Mouse (Mus musculus) spleen, postnatal 4 days (tissue): ENCODE data around the gene Gapdhs.
A peak's percentile ranks its signal among the peaks of the same experiment; 100 is the strongest.
"Not testable (repeated sequence)": the region's sequence is repeated elsewhere in the genome, so short reads cannot be mapped to it uniquely, and the experiment has no call there.

Source experiments
- DNase-seq, 2 experiments: peaks; one replicate each; pipeline ENCODE4 v3.0.0; 2022; ENCODE audit warnings: low spot score in 2 of 2

Gene Gapdhs

GRCm38 (mm10) chr7:30743617-30744016 lies at the start of gene Gapdhs:
Gene Gapdhs, minus strand, starts transcription at chr7:30743681.
- not testable (repeated sequence) for DNase-seq

DNA sequence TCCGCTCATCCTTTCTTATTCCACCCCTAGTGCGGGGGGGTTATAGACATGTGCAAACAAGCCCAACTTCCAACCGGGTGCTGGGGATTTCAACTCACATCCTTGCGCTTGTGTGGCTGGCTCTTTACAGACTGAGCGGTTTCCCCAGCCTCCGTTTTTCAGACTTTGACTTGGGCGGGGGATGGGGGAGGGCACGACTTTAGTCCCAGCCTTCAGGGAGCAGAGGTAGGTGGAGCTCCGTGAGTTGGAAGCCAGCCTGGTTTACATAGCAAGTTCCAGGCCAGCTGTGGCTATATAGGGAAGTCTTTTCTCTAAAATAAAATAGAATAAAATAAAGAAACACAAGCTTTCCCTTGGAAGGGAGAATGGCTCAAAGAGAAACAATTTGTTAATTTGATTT lies 48.4 kb upstream of the Gapdhs start:
- DNase-seq, result no peak

DNA sequence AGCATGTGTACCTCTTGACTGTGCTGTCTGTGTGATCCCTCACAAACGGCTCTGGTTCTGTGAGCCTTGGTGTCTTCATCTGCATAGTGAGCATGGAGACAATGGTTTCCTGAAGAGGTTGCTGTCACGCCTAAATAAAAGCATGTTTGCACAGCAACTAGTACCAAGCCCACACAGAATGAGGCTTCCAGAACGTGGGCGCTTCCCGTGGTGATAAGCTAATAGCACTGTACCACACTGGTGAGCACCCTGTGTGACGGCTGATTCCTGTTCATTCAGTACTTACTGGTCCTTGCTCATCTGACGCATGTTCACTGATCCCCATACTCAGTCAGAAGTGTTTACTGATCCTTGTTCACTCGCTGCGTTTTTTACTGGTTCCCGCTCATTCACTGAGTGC lies 46.7 kb upstream of the Gapdhs start:
- no peak for DNase-seq

- no peak for DNase-seq
These were observed 44.0 kb upstream of the Gapdhs start, which contains the start of gene Krtdap for GRCm38 (mm10) chr7:30787377-30788022. Gene Krtdap, plus strand, starts transcription at chr7:30787896.

- DNase-seq, result no peak
These were observed 42.5 kb upstream of the Gapdhs start for GRCm38 (mm10) chr7:30785721-30786546.

DNA sequence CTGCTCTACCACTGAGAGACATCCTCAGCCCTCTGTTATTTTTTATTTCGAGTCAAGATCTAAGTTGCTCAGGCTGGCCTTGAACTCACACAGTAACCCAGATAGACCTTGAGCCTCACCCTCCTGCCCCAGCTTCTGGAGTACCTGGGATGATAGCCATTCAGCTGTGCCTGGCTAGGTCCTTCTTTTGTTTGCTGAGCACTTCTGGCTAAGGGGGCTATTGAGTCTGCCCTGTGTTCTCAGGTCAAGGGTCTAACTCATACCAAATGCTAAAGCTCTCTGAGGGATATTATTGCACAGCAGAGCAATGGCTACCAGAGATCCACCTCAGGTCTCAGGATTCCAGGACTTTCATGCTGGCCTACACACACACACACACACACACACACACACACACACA lies 41.7 kb upstream of the Gapdhs start:
- DNase-seq, result no peak

- no peak for DNase-seq
These were observed 39.2 kb upstream of the Gapdhs start for GRCm38 (mm10) chr7:30782658-30783057.

GRCm38 (mm10) chr7:30781792-30782191 lies 38.3 kb upstream of the Gapdhs start:
- DNase-seq, result no peak

DNA sequence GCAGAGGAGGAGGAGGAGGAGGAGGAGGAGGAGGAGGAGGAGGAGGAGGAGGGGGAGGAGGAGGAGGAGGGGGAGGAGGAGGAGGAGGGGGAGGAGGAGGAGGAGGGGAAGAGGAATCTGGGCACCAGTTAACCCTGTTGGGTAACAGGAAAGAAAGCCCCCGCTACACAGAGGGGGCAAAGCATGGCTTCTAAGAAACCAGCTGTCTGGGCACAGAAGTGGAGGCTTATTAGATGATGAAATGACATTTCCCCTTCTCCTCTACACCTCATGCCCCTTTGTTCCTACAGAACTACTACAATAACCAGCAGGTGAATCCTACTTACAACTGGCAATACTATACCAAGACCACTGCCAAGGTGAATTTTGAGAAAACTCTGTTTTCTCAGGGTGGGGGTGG lies 34.4 kb upstream of the Gapdhs start:
- no peak for DNase-seq

DNA sequence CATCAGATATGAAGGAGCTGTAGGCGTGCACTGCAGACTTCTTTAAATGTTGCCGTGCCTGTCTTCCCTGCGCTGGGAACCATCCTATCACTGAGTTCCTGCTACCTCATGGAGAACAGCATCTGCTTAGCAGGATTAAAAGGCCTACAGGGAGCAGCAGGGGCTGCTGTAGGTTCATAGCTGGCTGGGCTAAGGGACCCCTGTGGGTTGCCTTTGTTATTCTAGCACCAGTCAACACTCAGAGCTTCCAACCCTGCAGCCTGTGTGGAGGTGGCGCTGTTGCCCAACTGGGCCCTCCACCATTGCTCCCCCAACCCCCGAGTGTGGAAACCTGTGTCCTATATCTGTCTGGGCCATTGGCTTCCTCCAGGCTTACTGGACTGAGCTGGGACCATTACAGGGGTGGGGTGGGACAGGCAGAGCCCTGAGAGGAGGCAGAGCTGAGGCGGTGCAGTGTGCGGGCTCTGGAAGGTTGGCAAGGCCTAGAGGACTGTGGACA lies 33.6 kb upstream of the Gapdhs start:
- no peak for DNase-seq

GRCm38 (mm10) chr7:30776104-30776503 lies 32.6 kb upstream of the Gapdhs start:
- no peak for DNase-seq

GRCm38 (mm10) chr7:30769236-30769635 lies 25.8 kb upstream of the Gapdhs start:
- DNase-seq, result no peak

DNA sequence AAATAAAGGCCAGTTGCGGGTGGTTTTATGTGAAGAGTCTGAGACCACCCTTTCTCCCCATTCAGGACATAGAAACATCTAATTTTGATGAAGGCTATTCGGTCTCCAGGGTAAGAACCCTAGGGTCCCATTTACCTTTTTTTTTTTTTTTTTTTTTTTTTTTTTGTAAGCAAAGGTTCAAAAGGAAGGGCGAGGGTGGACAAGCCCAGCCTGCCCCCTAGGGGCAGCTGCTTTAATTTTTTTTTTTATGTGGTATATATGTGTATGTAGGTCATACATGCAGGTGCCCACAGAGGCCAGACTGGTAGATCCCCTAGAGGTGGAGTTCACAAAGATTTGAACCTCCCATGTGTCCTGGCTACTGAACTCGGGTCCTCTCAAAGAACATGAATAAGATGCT lies 22.9 kb upstream of the Gapdhs start:
- DNase-seq, result no peak

- DNase-seq, result no peak
These were observed 21.7 kb upstream of the Gapdhs start for GRCm38 (mm10) chr7:30765173-30765572.

- no peak for DNase-seq
These were observed 20.0 kb upstream of the Gapdhs start, which contains the start of gene Dmkn for GRCm38 (mm10) chr7:30763456-30763855. Gene Dmkn, plus strand, starts transcription at chr7:30763756.

- DNase-seq, result no peak
These were observed 18.4 kb upstream of the Gapdhs start for GRCm38 (mm10) chr7:30761769-30762352.

- peak in 1 of 2 experiments; percentile 19 for DNase-seq
These were observed 15.4 kb upstream of the Gapdhs start for GRCm38 (mm10) chr7:30758853-30759252.

GRCm38 (mm10) chr7:30757001-30757400 lies 13.5 kb upstream of the Gapdhs start:
- no peak for DNase-seq

DNA sequence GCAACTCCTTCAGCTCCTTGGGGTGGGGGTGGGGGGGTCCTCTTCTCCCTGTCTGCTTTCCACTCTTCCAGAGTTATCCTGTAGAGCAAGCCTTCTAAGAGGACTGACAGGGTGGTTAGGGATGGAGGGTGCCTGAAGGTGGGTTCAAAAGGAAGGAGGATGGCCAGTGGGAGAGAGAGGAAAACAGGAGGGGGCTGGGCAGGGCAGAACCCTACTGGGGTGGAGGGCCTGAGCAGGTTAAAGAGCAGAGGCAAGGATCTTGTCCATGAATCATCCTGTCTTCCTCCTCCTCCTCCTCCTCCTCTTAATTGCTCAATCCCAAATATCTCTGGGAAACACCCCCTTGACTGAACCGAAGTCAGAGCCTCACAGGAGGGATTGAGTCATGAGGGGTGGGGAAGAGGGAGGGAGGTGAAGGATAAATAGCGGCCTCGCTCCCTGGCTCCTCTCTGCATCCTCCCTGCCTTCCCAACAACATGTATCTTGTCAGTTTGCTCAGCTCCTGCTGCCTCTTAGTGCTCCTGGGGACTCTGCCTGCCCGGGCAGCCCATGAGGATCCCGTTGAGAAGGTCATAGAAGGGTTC lies 7.7 kb upstream of the Gapdhs start, which contains the start of gene Sbsn:
Gene Sbsn (plus strand): TSS at position 386 of the 584 bp plus-strand sequence.
- DNase-seq, result no peak

GRCm38 (mm10) chr7:30749824-30750606 lies 6.5 kb upstream of the Gapdhs start:
- DNase-seq, result no peak

GRCm38 (mm10) chr7:30747525-30748204 lies 4.2 kb upstream of the Gapdhs start:
- DNase-seq, result no peak
